Mouse (Mus musculus) cortical plate, adult 2 months (tissue): Measurements from ENCODE around the gene Chn2.

Experiments used
- CTCF ChIP-seq: fragments of 200-500 bp; IDR thresholded peaks from 2 replicates; pipeline ENCODE4 v1.5.1; 2011; ENCODE audit warnings: mild to moderate bottlenecking, control low read depth, low read length; ENCODE audit not compliant: insufficient read depth; ENCODE audit errors: extremely low read depth
- POLR2A ChIP-seq: fragments of 200-500 bp; IDR thresholded peaks from 2 replicates; pipeline ENCODE4 v1.6.1; 2011; ENCODE audit warnings: mild to moderate bottlenecking, low read length, control low read depth; ENCODE audit not compliant: insufficient read depth; ENCODE audit errors: extremely low read depth

DNA sequence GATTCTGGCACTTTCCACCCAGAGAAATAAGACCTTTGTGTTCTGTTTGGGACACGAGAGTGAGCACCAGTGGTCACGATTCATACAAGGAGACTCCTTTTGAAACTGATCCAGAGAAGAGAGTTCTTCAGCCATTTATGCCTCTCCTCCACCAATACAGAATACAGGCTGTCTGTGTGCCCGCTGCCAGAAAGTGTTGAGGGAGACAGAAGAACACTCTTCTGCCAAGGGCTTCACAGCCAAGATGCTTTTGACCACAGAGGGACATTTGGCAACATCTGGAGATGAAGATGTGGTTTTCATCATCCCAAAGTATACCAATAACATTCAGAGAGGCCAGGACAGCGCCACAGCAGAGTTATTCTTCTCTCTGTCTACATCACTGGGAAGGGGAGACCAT, 237.9 kb downstream of the Chn2 start:
- TF ChIP-seq POLR2A (no peak), CTCF (no peak)
